Mouse (Mus musculus): ENCODE data around the gene Exoc3l2. TPM values are rescaled to one million over a fixed set of nuclear protein-coding genes. Genes with fewer than 3 reads are reported as not detected.

Gene Exoc3l2
- polyA plus RNA-seq, 1 experiment from 2014 or later, result 0.97 TPM

GRCm38 (mm10) chr7:19424051-19424450 lies 39.1 kb upstream of the Exoc3l2 start:
- 54% methylated on average over 4 of the region's 4 CpGs for WGBS
- TF ChIP-seq CTCF (IDR thresholded peaks at IDR 0.05; ENCODE audit: low read depth), result no peak
- TF ChIP-seq EP300 (optimal IDR thresholded peaks at IDR 0.05), result no peak

DNA sequence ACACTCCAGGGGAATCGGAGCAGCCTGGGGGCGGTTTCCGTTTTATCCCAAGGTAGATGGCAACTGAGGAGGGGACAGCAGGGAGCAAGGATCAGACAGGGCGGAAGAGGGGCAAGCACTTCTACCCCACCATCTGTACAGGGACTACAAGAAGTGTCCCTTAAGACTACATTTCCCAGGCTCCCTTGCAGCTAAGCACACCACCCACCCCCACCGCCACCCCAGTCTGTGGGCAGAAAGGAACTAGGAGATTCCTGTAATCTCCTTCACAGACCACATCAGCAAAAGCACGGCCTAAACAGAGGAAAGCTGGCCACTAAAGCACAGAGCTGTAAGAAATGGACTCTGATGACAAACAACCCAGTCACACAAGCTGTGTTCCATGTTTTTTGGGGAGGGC lies 36.8 kb upstream of the Exoc3l2 start:
- Histone ChIP-seq H3K27me3 (ENCODE audit: control insufficient read depth, insufficient read depth, low read length) (no peaks in the 10 kb centered on the region), H3K4me2 (replicated peaks; ENCODE audit: low read depth) (no peak overlapping the region)
- WGBS, result 80% methylated on average over 6 of the region's 6 CpGs

More at GRCm38 (mm10) chr7:19424051-19424450, 39.1 kb upstream of the Exoc3l2 start:
- Histone ChIP-seq H3K36me3 (ENCODE audit: control insufficient read depth, insufficient read depth, low read length) (peaks cover 26% of the 10 kb centered on the region), H3K4me1 (replicated peaks; ENCODE audit: control insufficient read depth, insufficient read depth) (no peaks in the 10 kb centered on the region), H3K4me3 (ENCODE audit: low read depth, low read length) (no peak overlapping the region), H3K4me2 (replicated peaks; ENCODE audit: low read depth) (no peak overlapping the region), H3K9ac (ENCODE audit: low read length) (no peak overlapping the region), H3K9me3 (ENCODE audit: control insufficient read depth, low read length) (no peaks in the 10 kb centered on the region), H3K27me3 (ENCODE audit: control insufficient read depth, insufficient read depth, low read length) (no peaks in the 10 kb centered on the region), H3K27ac (replicated peaks) (no peak overlapping the region)
- ATAC-seq (ENCODE audit: low FRiP score, low TSS enrichment) (no peak), DNase-seq (ENCODE audit: low spot score) (no peak)

DNA sequence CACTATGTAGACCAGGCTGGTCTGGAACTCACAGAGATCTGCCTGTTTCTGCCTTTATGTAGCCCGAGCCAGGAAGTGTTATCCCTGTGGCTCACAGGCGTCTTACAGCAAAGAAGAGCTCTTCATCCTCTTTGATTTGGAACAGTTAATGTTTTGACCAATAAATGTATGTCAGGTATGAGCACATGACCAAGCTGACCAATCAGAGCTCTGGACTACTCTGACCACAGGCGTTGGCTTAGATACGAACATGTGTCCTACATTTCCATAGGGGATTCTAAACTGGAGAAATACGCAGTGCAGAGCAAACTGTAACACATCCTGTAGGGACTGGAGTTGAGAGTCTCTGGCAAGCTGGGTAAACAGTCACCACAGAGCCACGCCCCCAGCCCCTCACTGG lies 36.2 kb upstream of the Exoc3l2 start:
- Histone ChIP-seq H3K9ac (ENCODE audit: low read length) (no peak overlapping the region), H3K9me3 (ENCODE audit: control insufficient read depth, low read length) (no peaks in the 10 kb centered on the region), H3K4me1 (replicated peaks; ENCODE audit: control insufficient read depth, insufficient read depth) (no peaks in the 10 kb centered on the region), H3K4me2 (replicated peaks; ENCODE audit: low read depth) (no peak overlapping the region), H3K27me3 (ENCODE audit: control insufficient read depth, insufficient read depth, low read length) (no peaks in the 10 kb centered on the region), H3K4me3 (ENCODE audit: low read depth, low read length) (no peak overlapping the region), H3K36me3 (ENCODE audit: control insufficient read depth, insufficient read depth, low read length) (peaks cover 40% of the 10 kb centered on the region), H3K27ac (replicated peaks) (no peak overlapping the region)
- whole genome bisulfite sequencing, result 94% methylated on average over 6 of the region's 6 CpGs
- TF ChIP-seq CTCF (IDR thresholded peaks at IDR 0.05; ENCODE audit: low read depth) (no peak), EP300 (optimal IDR thresholded peaks at IDR 0.05) (no peak)
- ATAC-seq (ENCODE audit: low FRiP score, low TSS enrichment) (no peak), DNase-seq (ENCODE audit: low spot score) (no peak)

More for the DNA sequence above, 36.8 kb upstream of the Exoc3l2 start:
- H3K4me3 ChIP-seq (ENCODE audit: low read depth, low read length), result no peak overlapping the region
- ATAC-seq (ENCODE audit: low FRiP score, low TSS enrichment) (no peak), DNase-seq (ENCODE audit: low spot score) (no peak)
- no peak overlapping the region for H3K9ac ChIP-seq (ENCODE audit: low read length)
- peaks cover 36% of the 10 kb centered on the region for H3K36me3 ChIP-seq (ENCODE audit: control insufficient read depth, insufficient read depth, low read length)
- H3K27ac ChIP-seq (replicated peaks), result no peak overlapping the region
- H3K9me3 ChIP-seq (ENCODE audit: control insufficient read depth, low read length), result no peaks in the 10 kb centered on the region
- no peaks in the 10 kb centered on the region for H3K4me1 ChIP-seq (replicated peaks; ENCODE audit: control insufficient read depth, insufficient read depth)
- TF ChIP-seq CTCF (IDR thresholded peaks at IDR 0.05; ENCODE audit: low read depth), result no peak
- TF ChIP-seq EP300 (optimal IDR thresholded peaks at IDR 0.05), result no peak

- 80% methylated on average over 15 of the region's 15 CpGs for WGBS
- H3K9ac ChIP-seq (ENCODE audit: low read length), result no peak overlapping the region
- no peak overlapping the region for H3K4me2 ChIP-seq (replicated peaks; ENCODE audit: low read depth)
- no peak for TF ChIP-seq CTCF (IDR thresholded peaks at IDR 0.05; ENCODE audit: low read depth)
- TF ChIP-seq EP300 (optimal IDR thresholded peaks at IDR 0.05), result no peak
- H3K9me3 ChIP-seq (ENCODE audit: control insufficient read depth, low read length), result no peaks in the 10 kb centered on the region
- no peaks in the 10 kb centered on the region for H3K4me1 ChIP-seq (replicated peaks; ENCODE audit: control insufficient read depth, insufficient read depth)
- peaks cover 51% of the 10 kb centered on the region for H3K36me3 ChIP-seq (ENCODE audit: control insufficient read depth, insufficient read depth, low read length)
- ATAC-seq (ENCODE audit: low FRiP score, low TSS enrichment) (no peak), DNase-seq (ENCODE audit: low spot score) (no peak)
- no peaks in the 10 kb centered on the region for H3K27me3 ChIP-seq (ENCODE audit: control insufficient read depth, insufficient read depth, low read length)
- H3K4me3 ChIP-seq (ENCODE audit: low read depth, low read length), result no peak overlapping the region
- H3K27ac ChIP-seq (replicated peaks), result no peak overlapping the region
These were observed 35.0 kb upstream of the Exoc3l2 start for GRCm38 (mm10) chr7:19427999-19428650.

GRCm38 (mm10) chr7:19429726-19430125 lies 33.4 kb upstream of the Exoc3l2 start:
- Histone ChIP-seq H3K4me2 (replicated peaks; ENCODE audit: low read depth) (no peak overlapping the region), H3K9me3 (ENCODE audit: control insufficient read depth, low read length) (no peaks in the 10 kb centered on the region), H3K4me3 (ENCODE audit: low read depth, low read length) (no peak overlapping the region), H3K27ac (replicated peaks) (no peak overlapping the region), H3K36me3 (ENCODE audit: control insufficient read depth, insufficient read depth, low read length) (peaks cover 66% of the 10 kb centered on the region), H3K4me1 (replicated peaks; ENCODE audit: control insufficient read depth, insufficient read depth) (no peaks in the 10 kb centered on the region), H3K9ac (ENCODE audit: low read length) (no peak overlapping the region), H3K27me3 (ENCODE audit: control insufficient read depth, insufficient read depth, low read length) (no peaks in the 10 kb centered on the region)
- 82% methylated on average over 8 of the region's 8 CpGs for WGBS
- ATAC-seq (ENCODE audit: low FRiP score, low TSS enrichment), result no peak
- TF ChIP-seq EP300 (optimal IDR thresholded peaks at IDR 0.05) (no peak), CTCF (IDR thresholded peaks at IDR 0.05; ENCODE audit: low read depth) (no peak)
- DNase-seq (ENCODE audit: low spot score), result no peak

DNA sequence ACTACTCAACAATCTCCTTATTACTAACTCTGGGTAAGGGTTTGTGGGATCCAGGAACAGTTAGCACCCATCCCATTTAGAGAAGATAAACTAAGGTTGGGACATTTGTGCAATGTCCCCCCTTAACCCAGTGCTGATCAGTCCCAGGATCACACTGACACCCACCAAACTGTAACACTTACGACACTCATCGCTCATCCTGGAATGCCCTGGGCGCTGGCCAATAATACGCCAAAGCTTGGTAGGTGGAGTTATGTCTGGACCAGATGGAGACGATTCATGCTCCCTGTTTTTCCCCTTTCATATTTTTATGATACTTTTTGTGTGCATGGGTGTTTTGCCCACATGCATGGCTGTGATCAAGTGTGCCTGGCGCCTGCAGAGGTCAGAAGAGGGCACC lies 32.7 kb upstream of the Exoc3l2 start:
- Histone ChIP-seq H3K27ac (replicated peaks) (no peak overlapping the region), H3K36me3 (ENCODE audit: control insufficient read depth, insufficient read depth, low read length) (peaks cover 66% of the 10 kb centered on the region), H3K4me2 (replicated peaks; ENCODE audit: low read depth) (no peak overlapping the region), H3K9me3 (ENCODE audit: control insufficient read depth, low read length) (no peaks in the 10 kb centered on the region), H3K4me1 (replicated peaks; ENCODE audit: control insufficient read depth, insufficient read depth) (no peaks in the 10 kb centered on the region), H3K9ac (ENCODE audit: low read length) (no peak overlapping the region), H3K27me3 (ENCODE audit: control insufficient read depth, insufficient read depth, low read length) (no peaks in the 10 kb centered on the region), H3K4me3 (ENCODE audit: low read depth, low read length) (no peak overlapping the region)
- DNase-seq (ENCODE audit: low spot score) (no peak), ATAC-seq (ENCODE audit: low FRiP score, low TSS enrichment) (no peak)
- no peak for TF ChIP-seq EP300 (optimal IDR thresholded peaks at IDR 0.05)
- TF ChIP-seq CTCF (IDR thresholded peaks at IDR 0.05; ENCODE audit: low read depth), result no peak
- WGBS, result 85% methylated on average over 6 of the region's 6 CpGs
